13 mouse cellular contexts compared by ENCODE assay signal in the genomic region with DNA sequence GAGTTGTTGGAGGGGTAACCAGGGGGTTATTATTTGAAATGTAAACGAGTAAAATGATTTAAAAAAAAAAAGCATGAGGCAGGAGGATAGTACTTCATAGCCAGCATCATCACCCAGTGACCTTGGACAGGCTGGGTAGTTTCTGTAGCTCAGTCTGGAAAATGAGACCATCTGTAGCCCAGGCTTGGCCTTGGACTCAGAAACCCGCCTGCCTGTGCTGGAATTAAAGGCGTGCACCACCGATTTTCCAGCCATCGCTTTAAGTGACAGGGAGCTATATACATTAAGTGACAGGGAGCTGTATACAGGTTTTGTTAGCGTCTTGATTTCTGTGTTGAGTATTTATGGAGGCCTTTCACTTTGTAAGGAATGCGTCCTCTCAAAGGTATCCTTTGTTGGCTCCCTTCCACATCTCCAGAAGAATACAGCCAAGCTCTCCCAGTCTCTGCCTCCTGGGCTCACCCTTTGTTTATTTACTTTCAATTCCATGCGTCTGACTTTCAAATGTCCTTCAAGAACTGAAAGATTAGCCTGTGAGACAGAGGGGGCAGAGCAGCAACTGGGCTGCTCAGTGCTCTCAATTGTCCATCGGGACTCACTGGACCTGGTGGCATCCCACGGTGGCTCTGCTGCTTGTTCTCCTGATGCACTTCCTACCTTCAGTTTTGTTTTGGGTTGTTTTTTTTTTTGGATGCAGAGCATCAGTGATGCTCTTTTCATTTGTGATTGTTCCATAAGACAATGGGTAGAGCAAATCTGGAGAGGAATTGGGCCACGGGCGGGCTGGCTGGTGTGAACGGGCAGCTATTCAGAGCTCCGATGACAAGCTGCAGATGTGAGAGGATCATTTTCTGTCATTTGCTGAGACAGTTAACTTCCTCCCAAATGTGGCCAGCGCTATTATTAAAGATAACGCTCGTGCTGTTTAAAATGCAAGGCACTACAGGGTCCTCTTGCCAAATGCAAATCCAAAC.
DNase-seq lines count a peak whose midpoint lies in the region; ATAC-seq and TF ChIP-seq lines count a peak whose summit lies in the region.
"Had no signal": no experiment of that assay in that cellular context is flagged by ENCODE, and none has a peak within 500 bp of the region (broad histone marks: within the 10 kb centered on the region; RNA-seq: fewer than 3 reads in every experiment).

No protein-coding gene starts in this region.

- no peak for TF ChIP-seq CTCF in forebrain, postnatal 0 days (IDR thresholded peaks at IDR 0.05; ENCODE audit: low read depth)
- TF ChIP-seq CTCF in intestine, postnatal 0 days (IDR thresholded peaks at IDR 0.05; ENCODE audit: low read depth): no peak

- H3K4me3 ChIP-seq in forebrain, postnatal 0 days (ENCODE audit: low read depth, low read length): no peak overlapping the region
- H3K4me3 ChIP-seq in forebrain, embryonic 10.5 days: no peak overlapping the region
- no peak overlapping the region for H3K4me3 ChIP-seq in intestine, embryonic 14.5 days (ENCODE audit: low read depth, low read length)
- H3K4me3 ChIP-seq in intestine, postnatal 0 days (ENCODE audit: low read depth, low read length): no peak overlapping the region
- no peak overlapping the region for H3K4me3 ChIP-seq in neural tube, embryonic 11.5 days (ENCODE audit: low read depth, low read length)
- H3K4me3 ChIP-seq in neural tube, embryonic 15.5 days (replicated peaks): no peak overlapping the region
- H3K4me3 ChIP-seq: embryonic facial prominence, embryonic 12.5 days had no signal

- H3K9ac ChIP-seq in forebrain, postnatal 0 days: no peak overlapping the region
- no peak overlapping the region for H3K9ac ChIP-seq in intestine, embryonic 14.5 days (ENCODE audit: low read length)
- no peak overlapping the region for H3K9ac ChIP-seq in intestine, postnatal 0 days (ENCODE audit: low read depth, low read length)
- H3K9ac ChIP-seq in neural tube, embryonic 11.5 days (ENCODE audit: low read length): no peak overlapping the region
- H3K9ac ChIP-seq in neural tube, embryonic 15.5 days (replicated peaks): no peak overlapping the region
- H3K9ac ChIP-seq: embryonic facial prominence, embryonic 12.5 days; liver, embryonic 14.5 days had no signal

- no peaks in the 10 kb centered on the region for H3K36me3 ChIP-seq in forebrain, postnatal 0 days (ENCODE audit: insufficient read depth)
- no peaks in the 10 kb centered on the region for H3K36me3 ChIP-seq in forebrain, embryonic 10.5 days (replicated peaks)
- H3K36me3 ChIP-seq in intestine, embryonic 14.5 days (ENCODE audit: control insufficient read depth, insufficient read depth, low read length): no peaks in the 10 kb centered on the region
- H3K36me3 ChIP-seq in intestine, postnatal 0 days (ENCODE audit: control insufficient read depth, insufficient read depth): no peaks in the 10 kb centered on the region
- H3K36me3 ChIP-seq in neural tube, embryonic 11.5 days (ENCODE audit: control insufficient read depth, insufficient read depth, low read length): no peaks in the 10 kb centered on the region
- H3K36me3 ChIP-seq in neural tube, embryonic 15.5 days: no peaks in the 10 kb centered on the region
- H3K36me3 ChIP-seq: embryonic facial prominence, embryonic 12.5 days had no signal

- H3K27ac ChIP-seq in forebrain, postnatal 0 days (ENCODE audit: low read depth, low read length): 0 out of 2 replicates have a peak overlapping the region, but pooled peaks have one; percentile 47
- H3K27ac ChIP-seq in forebrain, embryonic 10.5 days: no peak overlapping the region
- no peak overlapping the region for H3K27ac ChIP-seq in intestine, embryonic 14.5 days (ENCODE audit: low read depth)
- no peak overlapping the region for H3K27ac ChIP-seq in intestine, postnatal 0 days (ENCODE audit: low read depth, low read length)
- no peak overlapping the region for H3K27ac ChIP-seq in neural tube, embryonic 11.5 days (ENCODE audit: low read depth, low read length)
- H3K27ac ChIP-seq in neural tube, embryonic 15.5 days (replicated peaks): no peak overlapping the region
- H3K27ac ChIP-seq: embryonic facial prominence, embryonic 12.5 days; liver, embryonic 14.5 days had no signal

- DNase-seq in forebrain, postnatal 0 days: no peak
- DNase-seq in forebrain, embryonic 10.5 days (ENCODE audit: extremely low spot score, low spot score): no peak
- DNase-seq in intestine, embryonic 14.5 days (ENCODE audit: low spot score): no peak
- no peak for DNase-seq in neural tube, embryonic 11.5 days (ENCODE audit: low spot score)
- no peak for DNase-seq in neural tube, embryonic 10.5 days (ENCODE audit: extremely low spot score, low spot score)
- no peak for DNase-seq in adrenal gland, postnatal 25 days
- DNase-seq: adrenal gland, postnatal 14 days; B cell, adult 2 months; cerebellum, adult 2 months had no signal

- no peaks in the 10 kb centered on the region for H3K27me3 ChIP-seq in forebrain, postnatal 0 days (ENCODE audit: insufficient read depth, low read length)
- H3K27me3 ChIP-seq in forebrain, embryonic 10.5 days (ENCODE audit: poor library complexity, severe bottlenecking): peaks cover 11% of the 10 kb centered on the region; the same call in 1 of the 2 replicates
- no peaks in the 10 kb centered on the region for H3K27me3 ChIP-seq in intestine, embryonic 14.5 days (replicated peaks; ENCODE audit: control insufficient read depth, insufficient read depth, low read length)
- H3K27me3 ChIP-seq in intestine, postnatal 0 days (replicated peaks; ENCODE audit: control insufficient read depth, insufficient read depth, low read length): no peaks in the 10 kb centered on the region
- H3K27me3 ChIP-seq in neural tube, embryonic 11.5 days (ENCODE audit: control insufficient read depth, insufficient read depth, low read length): no peaks in the 10 kb centered on the region
- no peaks in the 10 kb centered on the region for H3K27me3 ChIP-seq in neural tube, embryonic 15.5 days (replicated peaks)
- H3K27me3 ChIP-seq: embryonic facial prominence, embryonic 12.5 days had no signal

- no peak overlapping the region for H3K4me2 ChIP-seq in forebrain, postnatal 0 days (ENCODE audit: low read depth)
- 0 out of 2 replicates have a peak overlapping the region, but pooled peaks have one; percentile 3 for H3K4me2 ChIP-seq in intestine, embryonic 14.5 days (ENCODE audit: low read length)
- no peak overlapping the region for H3K4me2 ChIP-seq in intestine, postnatal 0 days (replicated peaks; ENCODE audit: low read depth)
- no peak overlapping the region for H3K4me2 ChIP-seq in neural tube, embryonic 11.5 days (ENCODE audit: low read depth)
- H3K4me2 ChIP-seq in neural tube, embryonic 15.5 days: peak overlapping the region; percentile 9
- H3K4me2 ChIP-seq: embryonic facial prominence, embryonic 12.5 days had no signal

- no peak for ATAC-seq in forebrain, postnatal 0 days
- no peak for ATAC-seq in intestine, embryonic 14.5 days (replicated peaks; ENCODE audit: low FRiP score, low TSS enrichment, low read depth)
- no peak for ATAC-seq in intestine, postnatal 0 days
- peak; percentile 65; the same call in 1 of the 2 replicates for ATAC-seq in neural tube, embryonic 11.5 days (ENCODE audit: insufficient read depth, low FRiP score, low TSS enrichment)
- ATAC-seq in neural tube, embryonic 15.5 days (ENCODE audit: low FRiP score): no peak

- 19% methylated on average over 17 of the region's 17 CpGs for WGBS in forebrain, postnatal 0 days
- 32% methylated on average over 17 of the region's 17 CpGs for WGBS in forebrain, embryonic 10.5 days
- WGBS in intestine, embryonic 14.5 days: 49% methylated on average over 17 of the region's 17 CpGs
- 60% methylated on average over 17 of the region's 17 CpGs for WGBS in intestine, postnatal 0 days
- 42% methylated on average over 17 of the region's 17 CpGs for WGBS in neural tube, embryonic 11.5 days
- WGBS in neural tube, embryonic 15.5 days: 27% methylated on average over 17 of the region's 17 CpGs

- peaks cover 6% of the 10 kb centered on the region; the same call in 1 of the 2 replicates for H3K4me1 ChIP-seq in forebrain, postnatal 0 days (ENCODE audit: insufficient read depth)
- peaks cover 40% of the 10 kb centered on the region for H3K4me1 ChIP-seq in forebrain, embryonic 10.5 days
- peaks cover 7% of the 10 kb centered on the region; the same call in 1 of the 2 replicates for H3K4me1 ChIP-seq in intestine, embryonic 14.5 days (replicated peaks; ENCODE audit: control insufficient read depth, insufficient read depth, low read length)
- no peaks in the 10 kb centered on the region for H3K4me1 ChIP-seq in intestine, postnatal 0 days (replicated peaks; ENCODE audit: control insufficient read depth, insufficient read depth, low read length)
- H3K4me1 ChIP-seq in neural tube, embryonic 11.5 days (ENCODE audit: control insufficient read depth, insufficient read depth, low read length): 0 out of 2 replicates have a peak, but pooled peaks cover 5% of the 10 kb centered on the region
- H3K4me1 ChIP-seq in neural tube, embryonic 15.5 days: peaks cover 18% of the 10 kb centered on the region

- no peaks in the 10 kb centered on the region for H3K9me3 ChIP-seq in forebrain, postnatal 0 days (ENCODE audit: low read length)
- no peaks in the 10 kb centered on the region; the same call in 1 of the 2 replicates for H3K9me3 ChIP-seq in forebrain, embryonic 10.5 days
- H3K9me3 ChIP-seq in intestine, embryonic 14.5 days (ENCODE audit: control insufficient read depth, low read length): no peaks in the 10 kb centered on the region
- H3K9me3 ChIP-seq in intestine, postnatal 0 days (ENCODE audit: control insufficient read depth): no peaks in the 10 kb centered on the region
- H3K9me3 ChIP-seq in neural tube, embryonic 11.5 days (ENCODE audit: control insufficient read depth, low read length): no peaks in the 10 kb centered on the region
- H3K9me3 ChIP-seq in neural tube, embryonic 15.5 days (replicated peaks): no peaks in the 10 kb centered on the region
- H3K9me3 ChIP-seq: embryonic facial prominence, embryonic 12.5 days had no signal

Comparison
In these comparisons a context has a peak if more than half of its experiments do, and no peak if none do; other contexts are left out.
1. H3K4me2 ChIP-seq: peak in intestine, embryonic 14.5 days (single experiment) and neural tube, embryonic 15.5 days (single experiment); none in forebrain, postnatal 0 days (single experiment), intestine, postnatal 0 days (single experiment) and neural tube, embryonic 11.5 days (single experiment).